Mouse (Mus musculus) megakaryocyte, embryonic 14.5 days (primary cell): ENCODE measurements around the gene Mycbp.

Experiments
- FLI1 ChIP-seq: IDR thresholded peaks from 2 replicates; pipeline ENCODE4 v1.6.1; 2012; ENCODE audit warnings: low read length, inconsistent platforms, mixed read lengths
- GATA1 ChIP-seq: IDR thresholded peaks from 3 replicates; pipeline ENCODE4 v1.6.1; 2012; ENCODE audit warnings: mixed read lengths, low read length, inconsistent platforms, borderline replicate concordance

GRCm38 (mm10) chr4:123936059-123936458 lies 31.4 kb downstream of the Mycbp start:
- TF ChIP-seq GATA1 (no peak), FLI1 (no peak)
